Mouse (Mus musculus): ENCODE measurements around the gene Cela3a. TPM values are rescaled to one million over a fixed set of nuclear protein-coding genes. Genes with fewer than 3 reads are reported as not detected.

The Cela3a gene
- polyA plus RNA-seq, 1 experiment = not detected

DNA sequence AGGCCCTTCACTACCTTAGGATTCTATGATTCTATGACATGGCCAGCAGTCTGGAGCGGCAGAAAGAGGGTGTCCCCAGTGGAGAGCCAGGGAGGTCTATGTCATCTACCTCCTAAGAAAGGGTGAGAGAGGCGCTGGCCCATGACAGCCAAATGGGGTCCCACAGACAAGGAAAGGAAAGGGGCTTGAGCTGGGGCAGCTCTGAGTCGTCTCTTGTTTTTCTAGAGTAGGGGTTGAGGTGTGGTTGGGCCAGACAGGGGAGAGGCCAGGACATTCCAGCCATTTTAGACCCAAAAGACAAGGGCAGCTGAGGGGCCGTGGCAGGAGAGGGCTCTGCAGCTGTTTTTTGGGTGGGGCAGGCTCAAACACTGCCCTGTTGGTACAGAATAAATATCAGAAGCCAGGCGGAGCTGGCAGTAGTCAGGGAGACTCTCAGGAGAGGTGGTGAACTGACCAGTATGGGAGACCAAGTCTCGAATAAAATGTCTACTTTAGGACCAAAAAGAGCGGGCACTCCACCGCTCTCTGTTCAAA lies 43.7 kb upstream of the Cela3a start, which contains the start of gene 1700013G24Rik:
Gene 1700013G24Rik (plus strand): TSS at position 51 of the 534 bp plus-strand sequence.
- Histone ChIP-seq H3K9ac (ENCODE audit: low read depth, poor library complexity, severe bottlenecking) (no peak within 1 kb of the TSS), H3K9me3 (replicated peaks; ENCODE audit: control insufficient read depth, insufficient read depth, low read length, poor library complexity, severe bottlenecking) (no peaks in the 10 kb centered on the region), H3K27me3 (ENCODE audit: control insufficient read depth, insufficient read depth, low read length, poor library complexity, severe bottlenecking) (no peaks in the 10 kb centered on the region), H3K4me3 (ENCODE audit: low read depth, low read length) (no peak within 1 kb of the TSS), H3K4me1 (ENCODE audit: control insufficient read depth, insufficient read depth, low read length) (peaks cover 8% of the 10 kb centered on the region), H3K27ac (ENCODE audit: insufficient read depth, low read length) (no peak within 1 kb of the TSS), H3K36me3 (ENCODE audit: control insufficient read depth, insufficient read depth, low read length, poor library complexity, severe bottlenecking) (no peaks in the 10 kb centered on the region)
- no peak for TF ChIP-seq CTCF (IDR thresholded peaks at IDR 0.05; ENCODE audit: low read depth, low read length)
- TF ChIP-seq EP300 (IDR thresholded peaks at IDR 0.05; ENCODE audit: insufficient read depth, low read depth, low read length) = no peak
- no peak for TF ChIP-seq POLR2A (IDR thresholded peaks at IDR 0.05; ENCODE audit: insufficient read depth, low read length)

DNA sequence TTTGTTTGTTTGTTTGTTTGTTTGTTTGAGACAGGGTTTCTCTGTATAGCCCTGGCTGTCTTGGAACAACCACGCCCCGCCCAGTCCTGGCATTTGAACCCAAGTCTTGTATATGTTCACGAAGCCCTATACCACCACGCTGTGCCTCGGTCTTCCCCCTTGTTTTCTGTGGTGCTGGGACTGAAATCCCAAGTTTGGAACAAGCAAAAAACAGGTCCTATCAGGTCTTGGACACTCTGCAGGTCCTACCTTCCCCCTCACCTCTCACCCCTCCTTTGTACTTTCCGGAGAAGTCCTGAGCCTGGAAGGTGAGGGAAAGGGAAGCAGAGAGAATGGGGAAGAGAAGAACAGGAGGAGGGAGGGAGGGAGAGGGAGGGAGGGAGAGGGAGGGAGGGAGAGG lies 42.6 kb upstream of the Cela3a start:
- Histone ChIP-seq H3K4me1 (ENCODE audit: control insufficient read depth, insufficient read depth, low read length) (peaks cover 11% of the 10 kb centered on the region), H3K4me3 (ENCODE audit: low read depth, low read length) (no peak overlapping the region), H3K9ac (ENCODE audit: low read depth, poor library complexity, severe bottlenecking) (no peak overlapping the region), H3K27me3 (ENCODE audit: control insufficient read depth, insufficient read depth, low read length, poor library complexity, severe bottlenecking) (no peaks in the 10 kb centered on the region), H3K36me3 (ENCODE audit: control insufficient read depth, insufficient read depth, low read length, poor library complexity, severe bottlenecking) (no peaks in the 10 kb centered on the region), H3K27ac (ENCODE audit: insufficient read depth, low read length) (no peak overlapping the region), H3K9me3 (replicated peaks; ENCODE audit: control insufficient read depth, insufficient read depth, low read length, poor library complexity, severe bottlenecking) (no peaks in the 10 kb centered on the region)
- TF ChIP-seq EP300 (IDR thresholded peaks at IDR 0.05; ENCODE audit: insufficient read depth, low read depth, low read length) (no peak), POLR2A (IDR thresholded peaks at IDR 0.05; ENCODE audit: insufficient read depth, low read length) (no peak), CTCF (IDR thresholded peaks at IDR 0.05; ENCODE audit: low read depth, low read length) (no peak)

DNA sequence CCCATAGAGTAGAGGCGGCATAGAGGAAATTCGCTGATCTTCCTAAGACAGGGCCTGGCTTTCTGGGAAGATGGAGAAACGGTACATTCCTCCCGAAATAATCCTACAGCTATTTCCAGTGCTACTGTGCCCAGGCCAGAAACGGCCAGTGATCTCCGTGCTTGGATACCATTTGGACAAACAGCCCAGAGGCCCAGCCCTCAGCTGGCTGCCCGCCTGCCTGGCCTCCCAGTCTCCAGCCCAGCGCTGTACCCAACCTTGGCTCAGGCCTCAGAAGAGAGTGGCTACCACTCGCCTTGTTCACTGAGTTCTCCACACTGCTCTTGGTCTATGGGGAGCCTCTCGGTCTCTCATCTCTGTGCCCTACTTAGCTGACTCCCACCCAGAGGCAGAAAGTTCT lies 40.1 kb upstream of the Cela3a start:
- H3K9me3 ChIP-seq (replicated peaks; ENCODE audit: control insufficient read depth, insufficient read depth, low read length, poor library complexity, severe bottlenecking) = no peaks in the 10 kb centered on the region
- no peak for TF ChIP-seq EP300 (IDR thresholded peaks at IDR 0.05; ENCODE audit: insufficient read depth, low read depth, low read length)
- no peak for TF ChIP-seq CTCF (IDR thresholded peaks at IDR 0.05; ENCODE audit: low read depth, low read length)
- TF ChIP-seq POLR2A (IDR thresholded peaks at IDR 0.05; ENCODE audit: insufficient read depth, low read length) = no peak
- peak overlapping the region; percentile 35 for H3K9ac ChIP-seq (ENCODE audit: low read depth, poor library complexity, severe bottlenecking)
- H3K27ac ChIP-seq (ENCODE audit: insufficient read depth, low read length) = peak overlapping the region; percentile 91
- H3K4me1 ChIP-seq (ENCODE audit: control insufficient read depth, insufficient read depth, low read length) = peaks cover 11% of the 10 kb centered on the region
- no peaks in the 10 kb centered on the region for H3K27me3 ChIP-seq (ENCODE audit: control insufficient read depth, insufficient read depth, low read length, poor library complexity, severe bottlenecking)
- H3K4me3 ChIP-seq (ENCODE audit: low read depth, low read length) = no peak overlapping the region
- H3K36me3 ChIP-seq (ENCODE audit: control insufficient read depth, insufficient read depth, low read length, poor library complexity, severe bottlenecking) = no peaks in the 10 kb centered on the region

DNA sequence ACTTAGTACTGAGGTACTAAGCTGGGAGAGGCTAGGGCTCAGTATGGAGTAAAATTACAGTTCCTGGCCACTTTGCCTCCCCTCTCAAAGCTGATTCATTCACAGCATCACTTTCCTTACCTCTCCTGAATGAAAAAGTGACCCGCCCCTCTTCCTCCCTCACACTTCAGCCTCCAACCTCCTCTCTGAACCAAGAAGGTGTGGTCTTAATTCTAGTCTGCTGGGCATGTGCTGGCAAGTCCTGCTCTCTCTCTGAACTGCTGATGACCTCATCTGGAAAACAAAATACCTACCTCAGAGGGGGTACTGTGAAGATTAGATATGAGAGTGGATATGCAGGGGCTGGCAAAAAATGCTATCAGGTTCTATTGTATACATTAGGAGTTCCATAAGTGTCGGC lies 39.5 kb upstream of the Cela3a start:
- Histone ChIP-seq H3K27ac (ENCODE audit: insufficient read depth, low read length) (peak overlapping the region; percentile 91), H3K4me1 (ENCODE audit: control insufficient read depth, insufficient read depth, low read length) (peaks cover 11% of the 10 kb centered on the region), H3K9me3 (replicated peaks; ENCODE audit: control insufficient read depth, insufficient read depth, low read length, poor library complexity, severe bottlenecking) (no peaks in the 10 kb centered on the region), H3K36me3 (ENCODE audit: control insufficient read depth, insufficient read depth, low read length, poor library complexity, severe bottlenecking) (no peaks in the 10 kb centered on the region), H3K9ac (ENCODE audit: low read depth, poor library complexity, severe bottlenecking) (peak overlapping the region; percentile 35; the same call in 1 of the 2 replicates), H3K27me3 (ENCODE audit: control insufficient read depth, insufficient read depth, low read length, poor library complexity, severe bottlenecking) (no peaks in the 10 kb centered on the region), H3K4me3 (ENCODE audit: low read depth, low read length) (no peak overlapping the region)
- no peak for TF ChIP-seq CTCF (IDR thresholded peaks at IDR 0.05; ENCODE audit: low read depth, low read length)
- 0 out of 2 replicates have a peak, but pooled peaks have one; percentile 5 for TF ChIP-seq EP300 (IDR thresholded peaks at IDR 0.05; ENCODE audit: insufficient read depth, low read depth, low read length)
- no peak for TF ChIP-seq POLR2A (IDR thresholded peaks at IDR 0.05; ENCODE audit: insufficient read depth, low read length)

DNA sequence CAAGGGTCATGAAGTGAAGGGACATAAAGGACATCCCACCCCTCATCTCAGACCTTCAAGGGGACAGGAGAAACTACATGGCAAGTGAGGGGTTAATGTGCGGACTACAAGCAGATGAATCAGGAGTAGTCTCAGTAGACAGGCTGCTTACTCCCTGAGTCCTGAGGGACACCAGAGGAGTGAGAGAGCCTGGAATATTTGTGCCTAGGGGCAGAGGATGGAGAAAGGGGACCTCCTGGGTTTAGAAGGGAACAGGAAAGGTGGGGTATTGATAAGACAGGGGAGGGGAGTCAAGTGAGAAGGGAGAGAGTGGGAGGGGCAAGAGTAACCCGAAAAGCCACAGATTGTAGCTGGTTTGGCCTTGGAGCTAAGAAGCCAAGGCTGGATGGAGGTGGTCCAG lies 39.0 kb upstream of the Cela3a start:
- no peaks in the 10 kb centered on the region for H3K36me3 ChIP-seq (ENCODE audit: control insufficient read depth, insufficient read depth, low read length, poor library complexity, severe bottlenecking)
- no peaks in the 10 kb centered on the region for H3K9me3 ChIP-seq (replicated peaks; ENCODE audit: control insufficient read depth, insufficient read depth, low read length, poor library complexity, severe bottlenecking)
- H3K27ac ChIP-seq (ENCODE audit: insufficient read depth, low read length) = peak overlapping the region; percentile 91
- H3K9ac ChIP-seq (ENCODE audit: low read depth, poor library complexity, severe bottlenecking) = no peak overlapping the region
- H3K4me3 ChIP-seq (ENCODE audit: low read depth, low read length) = no peak overlapping the region
- peaks cover 11% of the 10 kb centered on the region for H3K4me1 ChIP-seq (ENCODE audit: control insufficient read depth, insufficient read depth, low read length)
- no peaks in the 10 kb centered on the region for H3K27me3 ChIP-seq (ENCODE audit: control insufficient read depth, insufficient read depth, low read length, poor library complexity, severe bottlenecking)
- TF ChIP-seq CTCF (IDR thresholded peaks at IDR 0.05; ENCODE audit: low read depth, low read length) = no peak
- no peak for TF ChIP-seq EP300 (IDR thresholded peaks at IDR 0.05; ENCODE audit: insufficient read depth, low read depth, low read length)
- no peak for TF ChIP-seq POLR2A (IDR thresholded peaks at IDR 0.05; ENCODE audit: insufficient read depth, low read length)

DNA sequence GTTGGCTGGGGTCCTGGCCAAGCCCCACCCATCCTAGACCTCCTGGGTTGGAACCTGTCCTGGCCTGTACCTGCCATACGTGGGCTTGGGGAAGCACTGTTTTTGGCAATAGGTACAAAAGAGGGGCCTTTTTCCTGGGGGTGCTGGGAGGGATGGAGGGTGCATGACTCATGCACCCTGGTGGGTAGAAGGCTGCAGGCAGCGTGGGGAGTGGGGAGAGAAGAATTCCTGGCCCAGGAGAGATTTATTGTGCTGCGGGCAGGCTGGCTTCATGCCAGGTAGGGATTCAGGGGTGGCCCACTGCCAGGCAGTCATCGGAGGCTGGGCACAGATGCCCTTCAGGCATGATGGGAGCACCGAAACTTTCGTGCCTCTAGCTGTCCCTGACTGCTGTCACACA lies 38.6 kb upstream of the Cela3a start:
- H3K9ac ChIP-seq (ENCODE audit: low read depth, poor library complexity, severe bottlenecking) = no peak overlapping the region
- TF ChIP-seq EP300 (IDR thresholded peaks at IDR 0.05; ENCODE audit: insufficient read depth, low read depth, low read length) (no peak), CTCF (IDR thresholded peaks at IDR 0.05; ENCODE audit: low read depth, low read length) (no peak), POLR2A (IDR thresholded peaks at IDR 0.05; ENCODE audit: insufficient read depth, low read length) (no peak)
- H3K4me3 ChIP-seq (ENCODE audit: low read depth, low read length) = no peak overlapping the region
- H3K36me3 ChIP-seq (ENCODE audit: control insufficient read depth, insufficient read depth, low read length, poor library complexity, severe bottlenecking) = no peaks in the 10 kb centered on the region
- H3K27ac ChIP-seq (ENCODE audit: insufficient read depth, low read length) = peak overlapping the region; percentile 91
- H3K9me3 ChIP-seq (replicated peaks; ENCODE audit: control insufficient read depth, insufficient read depth, low read length, poor library complexity, severe bottlenecking) = no peaks in the 10 kb centered on the region
- H3K4me1 ChIP-seq (ENCODE audit: control insufficient read depth, insufficient read depth, low read length) = peaks cover 11% of the 10 kb centered on the region
- H3K27me3 ChIP-seq (ENCODE audit: control insufficient read depth, insufficient read depth, low read length, poor library complexity, severe bottlenecking) = no peaks in the 10 kb centered on the region
